Mouse (Mus musculus) R1 (cell line): Measurements from ENCODE around the gene Pde4b.

Source experiments
- DNase-seq: peaks from one replicate; pipeline ENCODE4 v3.0.0-alpha.2; 2018; ENCODE audit warnings: low read depth, low spot score

Gene Pde4b

DNA sequence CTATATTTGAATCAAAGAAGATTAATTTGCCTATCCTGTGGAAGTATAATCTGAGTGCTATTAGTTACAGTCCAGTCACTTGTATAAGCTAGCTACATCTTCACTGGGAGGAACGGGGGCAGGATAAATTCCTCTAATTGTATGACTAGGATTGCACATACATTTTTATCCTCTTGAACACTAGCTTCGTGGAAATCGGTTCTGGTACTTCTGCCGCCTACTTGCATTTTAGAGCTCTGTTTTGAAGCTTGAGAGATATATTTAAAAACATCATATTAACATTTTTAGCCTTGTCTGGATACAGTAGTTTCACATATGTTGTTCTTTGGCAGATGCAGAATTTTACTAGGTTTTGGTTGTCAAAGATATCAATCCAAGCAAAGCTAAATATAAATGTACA, 310.0 kb downstream of the Pde4b start:
- no peak for DNase-seq

DNA sequence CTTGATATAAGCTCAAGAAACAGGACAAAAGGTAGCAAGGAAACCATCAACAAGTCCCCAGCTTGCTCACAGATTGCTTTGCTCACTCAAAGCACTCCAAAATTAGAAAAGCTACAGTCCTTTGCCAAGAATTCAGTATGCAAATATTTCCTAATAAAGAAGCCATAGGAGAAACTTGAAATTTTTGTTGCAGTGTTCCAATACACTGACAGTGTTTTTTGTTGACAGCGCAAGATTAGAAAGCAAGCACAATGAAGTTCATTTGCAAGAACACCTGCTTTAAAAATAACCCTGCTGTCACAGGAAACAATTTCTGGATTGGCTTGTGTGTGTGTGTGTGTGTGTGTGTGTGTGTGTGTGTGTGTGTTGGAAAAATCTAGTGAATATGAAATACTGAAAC, 311.2 kb downstream of the Pde4b start:
- no peak for DNase-seq

DNA sequence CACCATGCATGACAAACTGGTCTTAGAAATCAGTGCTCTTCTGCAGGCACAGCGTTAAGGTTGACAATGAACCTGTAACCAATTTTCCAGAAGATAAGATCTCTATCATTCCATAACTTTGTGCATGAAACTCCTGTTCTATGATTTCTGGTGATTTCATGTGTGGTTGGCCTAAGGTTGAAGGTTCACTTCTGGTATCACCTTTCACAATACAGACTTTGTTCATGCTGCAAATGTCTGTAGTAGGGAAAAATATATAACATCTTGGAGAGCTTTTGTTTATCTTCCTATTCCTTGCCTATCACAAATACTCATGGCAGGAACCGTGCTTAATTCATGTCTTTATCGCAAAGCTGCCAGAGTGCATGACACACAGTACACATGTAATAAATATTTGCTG, 319.5 kb downstream of the Pde4b start:
- DNase-seq, result no peak

DNA sequence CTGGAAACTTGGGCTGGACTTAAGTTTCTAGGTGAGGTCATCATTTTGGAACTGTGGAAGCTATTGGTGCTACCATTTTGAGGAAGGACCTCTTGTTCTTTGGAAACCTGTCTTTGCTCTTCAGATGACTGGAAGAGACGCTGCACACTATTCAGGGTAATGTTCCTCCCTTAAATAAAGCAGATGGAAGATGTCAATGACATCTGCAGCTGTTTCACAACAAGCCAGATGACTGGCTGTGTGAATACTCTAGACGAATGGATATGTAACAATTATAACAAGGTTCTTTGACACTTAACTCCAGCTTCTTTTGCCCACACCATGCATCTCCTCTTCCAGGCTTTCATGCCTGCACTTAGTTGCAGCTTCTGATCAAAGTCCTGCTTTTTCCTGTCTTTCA, 320.8 kb downstream of the Pde4b start:
- no peak for DNase-seq

DNA sequence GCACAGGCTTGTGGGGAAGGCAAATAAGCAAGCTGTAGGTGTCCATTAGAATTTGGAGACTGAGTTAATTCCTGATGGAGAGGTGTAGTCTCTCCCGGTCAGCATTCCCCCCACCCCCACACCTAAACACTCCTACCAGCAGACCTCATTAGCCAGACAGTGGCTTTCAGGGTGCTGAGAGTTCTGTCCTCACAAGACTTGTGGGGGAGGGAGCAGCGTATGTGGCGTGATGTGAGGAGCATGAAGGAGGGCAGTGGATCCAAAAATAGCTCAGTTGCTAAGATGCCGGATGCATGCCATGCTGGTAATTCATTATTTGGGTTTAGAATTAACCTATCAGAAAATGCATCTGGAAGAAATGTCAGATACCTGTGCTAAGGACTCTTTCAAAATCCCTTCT, 321.6 kb downstream of the Pde4b start:
- no peak for DNase-seq

DNA sequence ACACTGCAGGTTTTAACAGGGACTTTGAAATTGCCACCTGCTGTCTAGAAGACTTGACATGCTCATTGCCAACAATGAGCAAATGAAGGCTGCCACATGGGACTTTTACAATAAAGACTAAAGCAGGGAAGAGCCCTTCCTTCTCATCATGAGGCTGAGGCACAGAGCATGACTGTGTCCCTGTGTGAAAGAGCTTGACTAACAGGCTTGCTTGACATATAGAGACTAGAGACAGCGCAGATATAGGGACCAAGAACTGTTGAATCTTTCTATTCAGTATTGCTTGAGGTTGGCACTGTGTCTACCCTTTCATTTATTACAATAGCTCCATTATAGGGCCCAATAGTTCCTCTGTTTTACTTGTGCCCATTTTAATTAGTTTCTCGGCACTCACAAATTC, 325.8 kb downstream of the Pde4b start:
- no peak for DNase-seq

DNA sequence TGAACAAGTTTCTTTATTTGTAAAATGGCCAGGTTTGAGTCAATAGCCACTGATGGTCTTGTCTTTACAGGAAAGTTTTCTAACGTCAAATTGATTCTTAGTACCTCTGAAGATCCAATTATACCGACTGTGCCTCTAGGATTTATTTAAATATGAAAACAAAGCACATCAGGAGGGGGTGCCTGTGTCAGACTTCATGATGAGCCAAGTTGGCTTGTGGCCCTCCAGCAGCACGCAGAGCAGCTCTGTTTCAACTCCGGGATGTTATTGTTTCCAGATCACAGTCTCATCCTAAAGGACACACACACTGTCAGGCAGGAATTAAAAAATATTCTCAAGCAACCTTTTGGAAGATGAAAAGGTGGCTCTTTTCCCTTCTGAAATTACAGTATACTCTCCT, 326.5 kb downstream of the Pde4b start:
- DNase-seq, result no peak

DNA sequence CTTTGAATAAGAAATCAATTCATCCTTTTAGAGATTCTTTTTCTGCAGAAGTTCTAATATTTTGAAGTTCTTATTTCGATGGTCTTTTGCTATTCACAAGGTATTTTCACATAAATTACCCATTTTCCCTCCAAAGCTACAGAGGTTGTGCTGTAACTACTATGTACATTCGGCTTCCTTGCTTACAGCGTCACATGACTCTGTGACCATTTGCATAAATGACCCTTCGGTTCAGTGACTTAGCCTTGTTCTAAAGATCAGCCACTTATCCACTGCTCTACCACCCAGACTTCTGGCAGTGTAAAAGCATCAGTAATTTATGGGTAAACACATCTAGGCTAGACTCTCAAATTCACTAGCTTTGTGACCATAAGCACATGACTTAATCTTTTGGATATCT, 327.3 kb downstream of the Pde4b start:
- DNase-seq, result no peak

DNA sequence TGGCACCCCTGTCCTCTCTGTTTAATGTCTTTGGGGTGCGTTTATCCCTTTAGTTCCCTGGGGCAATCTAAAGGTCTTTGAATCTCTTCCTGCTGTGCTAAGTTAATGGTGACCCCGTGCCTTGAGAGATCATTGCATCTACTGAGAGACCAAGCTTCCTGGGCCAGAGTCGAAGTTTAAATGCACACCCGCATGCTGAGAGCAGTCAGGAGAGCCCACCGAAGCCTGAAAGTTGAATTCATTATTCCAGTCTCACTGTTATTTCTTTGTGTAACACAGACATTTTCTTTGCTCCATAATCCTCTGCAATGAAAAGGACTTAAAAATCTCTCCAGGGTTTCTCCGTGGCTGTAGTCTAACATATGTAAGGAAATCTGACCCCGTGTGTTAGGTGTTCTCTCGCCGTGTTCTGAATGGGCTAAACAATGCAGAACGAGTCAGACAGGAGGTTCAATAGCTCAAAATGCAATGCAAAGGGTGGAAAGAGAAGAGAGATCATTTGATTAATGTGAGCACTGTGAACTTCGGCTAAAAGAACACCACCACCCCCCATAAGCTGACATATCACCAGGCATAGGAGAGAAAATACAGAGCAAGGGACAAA, 333.6 kb downstream of the Pde4b start:
- DNase-seq, result no peak

DNA sequence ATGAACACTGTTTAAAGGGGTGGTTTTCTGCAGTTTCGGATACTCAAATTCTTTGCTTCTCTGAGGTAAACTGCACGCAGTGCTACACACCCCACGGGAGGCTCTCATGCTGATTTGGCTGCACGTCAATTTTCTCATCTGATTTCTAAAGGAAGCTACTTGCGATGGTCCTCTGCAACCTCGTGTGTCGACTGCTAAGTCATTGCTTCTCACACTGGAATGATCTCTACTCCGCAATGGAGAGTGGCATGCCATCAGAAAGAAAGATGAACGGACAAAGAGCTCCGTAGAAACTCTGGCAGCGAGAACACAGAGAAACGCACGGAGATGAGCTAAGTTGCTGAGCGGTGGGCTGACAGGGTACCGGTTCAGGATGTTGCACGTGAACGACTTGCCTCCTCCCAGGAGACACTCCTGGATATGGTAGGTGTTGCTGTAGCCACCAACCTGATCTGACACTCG, 334.1 kb downstream of the Pde4b start:
- DNase-seq, result no peak

DNA sequence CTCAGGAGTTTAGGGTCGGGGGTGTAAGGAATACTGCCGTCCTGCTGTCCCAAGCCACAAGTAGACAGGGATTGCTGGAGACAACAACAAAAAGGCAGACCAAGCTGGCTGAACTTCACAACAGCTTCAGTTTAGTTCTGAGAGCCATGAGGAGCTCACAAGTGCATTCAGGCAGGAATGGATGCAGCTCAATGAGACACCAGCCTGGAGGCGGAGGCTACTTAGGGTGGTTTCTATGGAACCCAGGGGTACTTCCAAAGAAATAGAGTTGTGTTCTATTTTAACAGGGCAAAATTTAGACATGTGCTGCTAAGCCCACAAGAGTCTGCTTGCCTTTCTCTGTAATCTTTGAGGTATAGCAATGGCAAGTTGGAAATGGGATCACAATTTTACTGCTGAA, 336.8 kb downstream of the Pde4b start:
- DNase-seq, result no peak

DNA sequence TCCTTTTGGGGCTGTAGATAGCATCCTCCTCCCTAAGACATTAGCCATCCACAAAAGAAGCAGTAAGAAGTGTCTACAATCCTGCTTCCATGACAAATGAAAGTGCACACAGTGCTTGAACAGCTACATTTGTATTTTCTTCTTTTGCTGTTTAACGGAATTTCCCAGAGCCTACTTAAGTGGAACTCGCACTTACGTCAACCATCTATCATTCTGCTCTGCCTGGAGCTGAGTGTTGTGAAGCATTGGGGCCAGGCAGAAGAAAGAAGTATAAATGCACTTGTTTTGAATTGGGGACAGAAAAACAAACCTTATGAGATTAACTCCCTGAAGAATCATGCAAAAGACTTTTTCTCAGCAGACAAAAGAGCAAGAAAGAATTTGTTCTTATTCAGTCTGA, 338.1 kb downstream of the Pde4b start:
- DNase-seq, result no peak

DNA sequence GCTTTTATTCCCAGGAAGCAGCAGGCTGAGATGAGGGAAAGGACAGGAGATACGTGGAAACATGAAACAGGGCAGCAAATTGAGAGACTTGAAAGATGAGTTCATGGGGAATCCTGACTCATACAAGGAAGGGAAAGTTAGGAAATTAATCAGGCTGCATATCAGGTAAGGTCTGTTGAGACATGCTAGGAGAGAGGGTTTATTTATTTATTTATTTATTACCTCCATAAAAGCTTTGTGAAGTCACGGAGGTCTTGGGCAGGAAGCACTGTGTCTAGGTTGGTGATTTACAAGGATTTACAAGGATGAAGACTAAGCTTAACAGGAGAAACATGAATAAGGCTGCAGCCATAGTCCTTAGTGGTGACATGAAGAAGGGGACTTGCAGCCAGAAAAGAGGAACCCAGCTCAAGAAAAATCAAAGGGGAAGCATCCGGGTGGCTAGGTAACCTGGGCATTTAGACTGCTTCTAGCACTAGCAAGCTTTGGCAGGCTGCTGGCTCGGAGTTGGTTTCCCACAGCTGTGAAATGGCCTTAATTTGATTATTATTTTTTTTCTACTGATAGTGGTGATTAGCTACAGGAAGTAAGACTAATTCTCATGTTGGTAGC, 342.5 kb downstream of the Pde4b start:
- DNase-seq, result no peak

DNA sequence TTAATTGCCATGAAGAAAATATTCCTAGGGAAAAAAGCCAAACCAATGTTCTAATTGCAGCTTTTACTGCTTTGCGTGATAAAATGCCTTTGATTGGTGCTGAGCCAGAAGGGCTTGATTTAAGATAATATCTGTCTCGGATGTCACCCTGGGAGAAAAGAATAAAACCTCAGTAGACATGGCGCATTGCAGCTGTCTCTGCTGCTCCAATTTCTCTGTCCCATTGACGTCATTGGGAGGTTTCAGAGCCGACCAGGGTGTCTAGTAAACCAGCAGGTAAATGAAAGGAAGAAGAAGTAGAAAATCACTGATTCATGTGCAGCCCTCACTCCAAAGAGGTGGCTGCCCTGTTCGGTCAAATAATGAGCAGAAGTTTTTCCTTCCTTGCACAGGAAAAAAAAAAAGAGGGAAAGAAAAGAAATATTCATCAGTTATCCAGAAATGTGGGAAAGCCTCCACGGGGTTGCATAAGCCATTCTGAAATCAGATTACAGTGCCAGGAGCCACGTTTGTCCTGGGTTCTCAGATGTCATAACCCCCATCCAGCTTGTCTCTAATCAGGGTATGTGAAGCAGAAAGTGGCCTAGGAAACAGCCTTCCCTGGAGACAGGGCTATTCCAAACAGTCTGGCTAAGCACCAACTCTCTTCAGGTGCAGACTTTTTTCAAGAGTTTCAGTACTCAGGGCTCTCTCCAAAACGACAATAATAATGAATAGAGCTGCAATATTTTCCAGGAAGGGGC, 344.9 kb downstream of the Pde4b start:
- no peak for DNase-seq

DNA sequence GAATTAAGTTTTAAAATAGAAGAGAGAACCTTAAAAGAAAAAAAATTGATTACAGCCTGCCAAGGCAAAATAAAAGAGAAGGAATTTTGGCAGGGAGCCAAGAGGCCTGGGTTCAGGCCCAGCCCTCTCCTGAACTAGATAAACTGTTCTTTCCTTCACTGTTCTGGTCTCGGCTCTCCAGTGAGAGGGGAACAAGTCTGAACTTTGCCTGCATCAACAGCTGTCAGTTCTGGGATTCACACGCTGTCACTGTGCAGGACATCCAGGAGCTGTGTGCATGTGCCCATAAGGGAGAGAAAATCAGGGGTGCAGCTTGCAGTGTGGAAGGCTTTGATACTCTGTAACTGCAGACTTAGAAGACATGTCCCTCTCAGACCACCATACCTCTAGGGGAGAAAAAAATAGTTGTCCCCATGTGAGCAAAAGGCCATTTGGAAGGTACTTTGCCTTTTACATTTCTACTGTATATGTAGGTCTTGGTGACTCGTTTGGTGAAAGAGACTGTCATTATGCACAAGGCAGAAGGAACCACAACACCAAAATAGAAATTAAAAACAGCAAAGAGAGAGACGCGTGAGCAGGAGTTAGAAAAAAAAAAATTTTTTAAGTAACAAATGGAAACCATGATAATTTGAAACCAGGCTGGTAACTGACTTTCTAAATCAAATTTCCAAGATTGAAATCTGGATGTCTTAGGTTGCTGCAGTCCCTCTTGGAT, 352.2 kb downstream of the Pde4b start:
- DNase-seq, result no peak

DNA sequence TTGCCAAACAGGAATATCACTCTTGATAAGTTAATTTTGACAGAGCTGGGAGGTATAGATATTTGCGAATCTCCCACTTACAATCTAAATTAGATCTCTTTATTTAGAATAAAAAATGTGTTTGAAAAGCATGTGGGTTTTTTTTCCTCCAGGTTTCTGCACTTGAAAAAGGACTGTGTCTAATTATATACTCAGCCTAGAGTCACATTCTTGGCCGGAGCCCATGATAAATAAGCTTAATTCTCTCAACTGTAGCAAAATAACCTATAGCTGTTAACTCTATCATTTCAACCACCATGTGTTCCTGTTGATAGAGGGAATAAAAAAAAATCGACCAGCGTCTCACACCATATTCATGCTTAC, 352.8 kb downstream of the Pde4b start:
- DNase-seq, result no peak

DNA sequence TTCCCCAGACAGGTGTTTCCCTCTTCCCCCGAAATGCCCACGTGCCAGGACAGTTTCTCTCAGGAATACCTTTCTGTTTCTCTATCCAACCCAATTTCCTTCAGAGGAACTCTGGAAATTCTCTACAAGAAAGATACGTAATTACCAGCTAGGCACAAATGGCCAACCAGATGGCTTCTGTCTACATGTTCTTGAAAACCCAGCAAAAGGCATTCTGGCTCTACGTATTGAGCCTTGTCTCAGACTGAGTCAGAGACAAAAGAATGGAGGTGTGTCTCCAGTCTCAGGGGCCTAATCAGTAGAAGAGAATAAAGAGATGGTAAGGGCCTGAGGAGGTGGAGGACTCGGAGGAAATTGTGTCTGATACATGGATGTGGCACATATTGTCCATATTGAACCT, 356.2 kb downstream of the Pde4b start:
- no peak for DNase-seq

DNA sequence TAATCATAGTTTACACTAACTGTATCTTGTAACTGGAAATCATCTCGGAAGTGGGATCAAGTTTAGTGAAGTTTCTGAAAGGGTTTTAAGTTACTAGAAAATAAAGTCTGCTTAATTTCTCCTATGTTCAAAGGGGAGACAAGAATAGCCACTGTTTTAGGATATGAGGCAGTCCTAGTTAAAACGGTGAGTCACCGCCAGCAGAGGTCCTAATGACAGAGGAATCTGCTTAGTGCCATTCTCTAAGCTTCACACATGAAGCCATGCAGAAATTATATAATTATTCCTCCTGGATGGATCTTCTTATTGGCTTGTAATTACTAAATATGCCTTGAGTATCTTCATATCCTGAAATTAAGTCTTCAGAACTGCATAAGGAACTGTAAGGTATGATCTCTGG, 357.2 kb downstream of the Pde4b start:
- DNase-seq, result no peak

DNA sequence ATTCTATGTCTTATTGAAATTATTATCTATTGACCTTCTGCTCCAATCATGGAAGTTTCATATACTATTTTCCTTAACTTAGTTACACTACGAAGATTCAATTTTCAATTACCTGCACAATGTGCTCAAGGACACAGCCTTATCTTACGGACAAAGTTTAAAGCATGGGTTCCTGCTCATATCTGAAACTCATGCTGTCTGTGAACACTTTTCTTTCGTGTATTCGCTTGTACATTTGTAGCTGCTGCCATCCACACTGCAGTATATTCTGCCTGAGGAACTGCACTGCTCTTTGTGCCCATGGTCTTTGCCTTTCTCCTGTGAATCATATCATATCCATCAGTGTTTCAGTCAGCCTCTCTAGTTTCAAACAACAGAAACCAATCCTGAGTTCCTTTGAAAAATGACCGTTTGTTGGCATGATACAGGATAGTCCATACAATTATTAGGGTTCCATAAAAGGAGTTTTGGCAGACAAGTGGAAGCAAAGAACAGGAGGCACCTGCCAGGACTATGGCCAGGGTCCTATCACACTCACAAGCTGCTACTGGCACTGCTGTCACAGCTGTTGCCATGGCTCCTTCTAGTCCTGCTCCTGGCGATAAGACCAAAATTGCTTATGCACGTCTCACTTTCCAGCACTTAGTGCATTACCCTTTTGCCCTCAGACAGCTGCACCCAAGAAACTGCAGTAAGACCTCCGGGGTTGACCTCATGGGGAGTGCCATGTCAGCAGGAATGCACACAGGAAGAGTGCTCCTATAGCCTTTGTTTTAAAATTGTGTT, 359.0 kb downstream of the Pde4b start:
- no peak for DNase-seq

DNA sequence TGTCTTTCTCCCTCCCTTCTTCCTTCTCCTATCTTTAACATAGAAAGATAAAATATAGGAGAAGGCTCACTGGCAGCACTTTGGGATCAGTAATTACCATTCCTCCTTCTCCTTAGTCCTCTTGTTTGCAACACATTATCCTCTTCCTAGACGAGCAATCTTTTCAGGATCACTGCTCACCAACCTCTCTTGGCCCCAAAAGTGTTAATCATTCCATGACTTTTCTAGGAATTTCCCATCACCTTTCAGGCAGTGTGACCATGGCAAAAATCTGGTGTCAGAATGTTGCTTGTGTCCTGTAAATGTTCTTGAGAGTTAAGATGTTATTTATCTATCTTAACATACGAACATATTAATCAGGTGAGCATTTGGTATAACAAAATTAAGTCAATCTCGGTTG, 369.1 kb downstream of the Pde4b start:
- DNase-seq, result no peak

DNA sequence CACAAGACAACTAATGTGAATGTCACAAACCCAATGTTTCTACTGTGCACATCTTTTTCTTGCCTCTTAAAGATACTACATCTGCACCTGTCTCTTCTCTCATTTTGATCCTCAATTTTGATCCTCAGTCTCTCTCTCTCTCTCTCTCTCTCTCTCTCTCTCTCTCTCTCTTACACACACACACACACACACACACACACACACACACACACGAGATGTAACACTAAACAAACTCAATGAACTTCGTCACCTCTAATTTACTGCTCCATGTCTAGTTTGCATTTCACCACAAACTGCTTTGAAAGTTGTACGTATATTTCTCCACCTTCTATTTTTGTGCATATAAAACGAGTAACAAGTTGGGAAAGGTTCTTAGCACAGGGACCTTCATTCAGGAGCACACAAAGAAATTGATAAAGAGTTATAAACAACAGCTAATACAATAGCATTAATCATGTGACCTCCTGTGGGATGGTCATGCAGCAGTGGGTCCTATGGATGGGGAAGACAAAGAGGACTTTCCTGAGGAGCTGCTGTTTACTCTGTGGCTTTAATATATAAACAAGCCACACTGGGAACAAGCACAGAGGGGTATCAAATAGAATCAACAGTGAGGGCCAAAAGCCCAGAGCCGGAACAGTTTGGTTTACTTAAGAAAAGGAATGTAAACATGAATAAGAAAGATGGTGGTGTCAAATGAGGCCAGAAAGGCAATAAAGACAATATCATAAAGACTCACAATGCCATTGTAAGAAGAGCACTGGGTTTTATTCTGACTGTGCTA, 372.1 kb downstream of the Pde4b start:
- no peak for DNase-seq
